Mouse (Mus musculus): ENCODE data around the gene Cnksr3.

- TF ChIP-seq POLR2A (IDR thresholded peaks at IDR 0.05; ENCODE audit: insufficient read length, low read depth) (no peak), REST (IDR thresholded peaks at IDR 0.05; ENCODE audit: insufficient read depth, insufficient read length) (no peak), POLR2AphosphoS2 (IDR thresholded peaks at IDR 0.05; ENCODE audit: insufficient read length, low read depth) (no peak), SRF (IDR thresholded peaks at IDR 0.05; ENCODE audit: control insufficient read depth, insufficient read length, low read depth) (no peak), E2F4 (IDR thresholded peaks at IDR 0.05; ENCODE audit: insufficient read depth) (no peak), MYOG (IDR thresholded peaks at IDR 0.05; ENCODE audit: control insufficient read depth in 1 of 3, insufficient read depth in 1 of 3, insufficient read length in 2 of 3, low read depth in 2 of 3) (no peak)
Measured at GRCm38 (mm10) chr10:7163031-7163430, 49.0 kb downstream of the Cnksr3 start.

Data from myocyte (in vitro differentiated cells).